Comparison of ENCODE assay signal across 20 mouse cellular contexts in genomic region chr13:56697171-56697570, GRCm38 (mm10). TPM values are rescaled to one million over a fixed set of nuclear protein-coding genes. Genes with fewer than 3 reads are reported as not detected.
DNase-seq lines count a peak whose midpoint lies in the region; ATAC-seq and TF ChIP-seq lines count a peak whose summit lies in the region.
"Had no signal": no experiment of that assay in that cellular context is flagged by ENCODE, and none has a peak within 500 bp of the region (broad histone marks: within the 10 kb centered on the region; RNA-seq: fewer than 3 reads in every experiment).

No protein-coding gene starts in this region.

- no peak overlapping the region for H3K4me3 ChIP-seq in layer of hippocampus, adult 2 months
- no peak overlapping the region for H3K4me3 ChIP-seq in embryonic facial prominence, embryonic 10.5 days
- H3K4me3 ChIP-seq in forebrain, embryonic 12.5 days (replicated peaks) = no peak overlapping the region
- no peak overlapping the region for H3K4me3 ChIP-seq in limb, embryonic 14.5 days (replicated peaks; ENCODE audit: low read length)
- no peak overlapping the region for H3K4me3 ChIP-seq in hindbrain, embryonic 14.5 days (replicated peaks; ENCODE audit: low read length)
- H3K4me3 ChIP-seq: erythroblast, embryonic 14.5 days; gastrocnemius, adult 2 months; heart, adult 2 months; stomach, embryonic 15.5 days had no signal

- 0 out of 2 replicates have a peak, but pooled peaks cover 3% of the 10 kb centered on the region for H3K9me3 ChIP-seq in embryonic facial prominence, embryonic 10.5 days
- H3K9me3 ChIP-seq in forebrain, embryonic 12.5 days = no peaks in the 10 kb centered on the region
- no peaks in the 10 kb centered on the region for H3K9me3 ChIP-seq in limb, embryonic 14.5 days (ENCODE audit: control insufficient read depth, low read length)
- no peaks in the 10 kb centered on the region for H3K9me3 ChIP-seq in hindbrain, embryonic 14.5 days (ENCODE audit: control insufficient read depth, low read length)
- H3K9me3 ChIP-seq: stomach, embryonic 15.5 days had no signal

- ATAC-seq in forebrain, embryonic 12.5 days (ENCODE audit: low FRiP score) = no peak
- no peak for ATAC-seq in limb, embryonic 14.5 days (ENCODE audit: low FRiP score, low read depth)
- ATAC-seq in hindbrain, embryonic 14.5 days (ENCODE audit: low FRiP score) = no peak
- ATAC-seq: inflammation-experienced regulatory T-cells, adult 6 months had no signal

- H3K4me2 ChIP-seq in forebrain, embryonic 12.5 days = no peak overlapping the region
- no peak overlapping the region for H3K4me2 ChIP-seq in limb, embryonic 14.5 days (replicated peaks; ENCODE audit: low read depth, low read length, severe bottlenecking)
- no peak overlapping the region for H3K4me2 ChIP-seq in hindbrain, embryonic 14.5 days (replicated peaks)
- H3K4me2 ChIP-seq: lung, embryonic 14.5 days; stomach, embryonic 15.5 days had no signal

- TF ChIP-seq CTCF in layer of hippocampus, adult 2 months (conservative IDR thresholded peaks at IDR 0.05) = no peak

- 82% methylated on average over 2 of the region's 2 CpGs for WGBS in embryonic facial prominence, embryonic 10.5 days
- WGBS in forebrain, embryonic 12.5 days = 96% methylated on average over 2 of the region's 2 CpGs
- WGBS in limb, embryonic 14.5 days = 68% methylated on average over 2 of the region's 2 CpGs
- 98% methylated on average over 2 of the region's 2 CpGs for WGBS in hindbrain, embryonic 14.5 days

- no peaks in the 10 kb centered on the region for H3K27me3 ChIP-seq in embryonic facial prominence, embryonic 10.5 days (replicated peaks; ENCODE audit: low read depth, poor library complexity, severe bottlenecking)
- H3K27me3 ChIP-seq in forebrain, embryonic 12.5 days = no peaks in the 10 kb centered on the region
- H3K27me3 ChIP-seq in limb, embryonic 14.5 days (ENCODE audit: control insufficient read depth, insufficient read depth, low read length) = no peaks in the 10 kb centered on the region
- no peaks in the 10 kb centered on the region for H3K27me3 ChIP-seq in hindbrain, embryonic 14.5 days (ENCODE audit: control insufficient read depth, insufficient read depth, low read length)
- H3K27me3 ChIP-seq: stomach, embryonic 15.5 days had no signal

- H3K4me1 ChIP-seq in embryonic facial prominence, embryonic 10.5 days = peaks cover 42% of the 10 kb centered on the region
- peaks cover 30% of the 10 kb centered on the region for H3K4me1 ChIP-seq in forebrain, embryonic 12.5 days
- peaks cover 46% of the 10 kb centered on the region for H3K4me1 ChIP-seq in limb, embryonic 14.5 days (ENCODE audit: control insufficient read depth, insufficient read depth, low read length)
- H3K4me1 ChIP-seq in hindbrain, embryonic 14.5 days (replicated peaks; ENCODE audit: control insufficient read depth, insufficient read depth, low read length) = peaks cover 23% of the 10 kb centered on the region

- no peak overlapping the region; the same call in 1 of the 2 replicates for H3K9ac ChIP-seq in forebrain, embryonic 12.5 days
- H3K9ac ChIP-seq in limb, embryonic 14.5 days (ENCODE audit: low read depth, low read length, severe bottlenecking) = no peak overlapping the region
- no peak overlapping the region for H3K9ac ChIP-seq in hindbrain, embryonic 14.5 days
- H3K9ac ChIP-seq: lung, embryonic 14.5 days; stomach, embryonic 15.5 days had no signal

- no peaks in the 10 kb centered on the region for H3K36me3 ChIP-seq in embryonic facial prominence, embryonic 10.5 days (replicated peaks)
- no peaks in the 10 kb centered on the region for H3K36me3 ChIP-seq in forebrain, embryonic 12.5 days (replicated peaks)
- H3K36me3 ChIP-seq in limb, embryonic 14.5 days (ENCODE audit: control insufficient read depth, insufficient read depth, low read length) = no peaks in the 10 kb centered on the region
- H3K36me3 ChIP-seq in hindbrain, embryonic 14.5 days (replicated peaks; ENCODE audit: control insufficient read depth, insufficient read depth) = no peaks in the 10 kb centered on the region
- H3K36me3 ChIP-seq: stomach, embryonic 15.5 days had no signal

- no peak overlapping the region for H3K27ac ChIP-seq in layer of hippocampus, adult 2 months
- peak overlapping the region; percentile 80 for H3K27ac ChIP-seq in embryonic facial prominence, embryonic 10.5 days (replicated peaks)
- peak overlapping the region; percentile 67 for H3K27ac ChIP-seq in forebrain, embryonic 12.5 days
- H3K27ac ChIP-seq in limb, embryonic 14.5 days (replicated peaks; ENCODE audit: low read depth, low read length) = peak overlapping the region; percentile 30; the same call in 1 of the 2 replicates
- H3K27ac ChIP-seq in hindbrain, embryonic 14.5 days = no peak overlapping the region
- H3K27ac ChIP-seq: gastrocnemius, adult 2 months; heart, adult 2 months had no signal

- peak; percentile 27 to 48 for DNase-seq in layer of hippocampus, adult 2 months (ENCODE audit: low spot score in 2 of 2)
- no peak for DNase-seq in layer of hippocampus, postnatal 25 days (ENCODE audit: extremely low spot score in 1 of 2, low spot score in 1 of 2)
- DNase-seq in embryonic facial prominence, embryonic 10.5 days (ENCODE audit: low spot score) = no peak
- DNase-seq in limb, embryonic 14.5 days (ENCODE audit: low spot score) = no peak
- DNase-seq in spleen, postnatal 4 days (ENCODE audit: low spot score in 2 of 2) = no peak
- DNase-seq in testis, postnatal 10 days (ENCODE audit: low spot score) = no peak
- DNase-seq in hindbrain, embryonic 14.5 days (ENCODE audit: low spot score) = no peak
- DNase-seq: cerebellum, postnatal 10 days; gastrocnemius, adult 2 months; heart, adult 2 months; heart, postnatal 10 days; layer of hippocampus, adult 9-11 months; lung, embryonic 14.5 days; thymus, postnatal 36 days had no signal

- TF ChIP-seq POLR2A in limb, embryonic 14.5 days (IDR thresholded peaks at IDR 0.05; ENCODE audit: borderline replicate concordance, extremely low read depth, insufficient read depth, insufficient read length) = no peak

RNA-seq across cellular contexts. Expression of gene Smad5, which starts 5.6 kb away (rescaled TPM):
- 10 to 100 TPM; 26.3 to 28.0 TPM for total RNA-seq in layer of hippocampus, adult 2 months (2021)
- total RNA-seq in layer of hippocampus, postnatal 25 days (2021) = 10 to 100 TPM; 23.3 to 26.3 TPM
- 41.7 and 44.3 TPM in 2 replicates for polyA plus RNA-seq in embryonic facial prominence, embryonic 10.5 days (2016; fragmentation: Nextera tagmentation; extraction: Ambion mirVana)
- 46.3 and 51.0 TPM in 2 replicates for polyA plus RNA-seq in forebrain, embryonic 12.5 days (2016; fragmentation: Nextera tagmentation; extraction: Ambion mirVana)
- 58.5 and 78.3 TPM in 2 replicates for polyA plus RNA-seq in limb, embryonic 14.5 days (2012; rRNA removed)
- polyA plus RNA-seq in limb, embryonic 14.5 days (2014; fragmentation: Nextera tagmentation; extraction: Ambion mirVana) = 48.2 and 57.2 TPM in 2 replicates
- polyA plus RNA-seq in hindbrain, embryonic 14.5 days (2014; fragmentation: Nextera tagmentation; extraction: Ambion mirVana) = 32.3 and 33.8 TPM in 2 replicates

RNA-seq across cellular contexts. Expression of gene Gm45623, which starts 56.5 kb away (rescaled TPM):
- 1 to 10 TPM in 1 of 2 experiments, under 1 TPM in 1; 0.96 to 1.6 TPM for total RNA-seq in layer of hippocampus, adult 2 months (2021)
- total RNA-seq in layer of hippocampus, postnatal 25 days (2021) = 1 to 10 TPM in 1 of 2 experiments, under 1 TPM in 1; 0.92 to 1.6 TPM
- polyA plus RNA-seq in embryonic facial prominence, embryonic 10.5 days (2016; fragmentation: Nextera tagmentation; extraction: Ambion mirVana) = 0.24 and 0.26 TPM in 2 replicates
- polyA plus RNA-seq in forebrain, embryonic 12.5 days (2016; fragmentation: Nextera tagmentation; extraction: Ambion mirVana) = 0.22 and 0.38 TPM in 2 replicates
- polyA plus RNA-seq in limb, embryonic 14.5 days (2012; rRNA removed) = 0.65 and 0.69 TPM in 2 replicates
- 0.66 and 1.0 TPM in 2 replicates for polyA plus RNA-seq in limb, embryonic 14.5 days (2014; fragmentation: Nextera tagmentation; extraction: Ambion mirVana)
- 2.8 and 2.9 TPM in 2 replicates for polyA plus RNA-seq in hindbrain, embryonic 14.5 days (2014; fragmentation: Nextera tagmentation; extraction: Ambion mirVana)
- total RNA-seq: CH12.LX; gastrocnemius, adult 2 months; heart, adult 2 months; megakaryocyte, adult 5-6 weeks had no signal
- polyA plus RNA-seq: erythroblast, embryonic 14.5 days; heart, adult 2 months; inflammation-experienced regulatory T-cells, adult 6 months had no signal

Comparison
In these comparisons a context has a peak if more than half of its experiments do, and no peak if none do; other contexts are left out.
1. DNase-seq: peak in layer of hippocampus, adult 2 months (2 of 2); none in layer of hippocampus, postnatal 25 days (0 of 2), embryonic facial prominence, embryonic 10.5 days (single experiment), limb, embryonic 14.5 days (single experiment), spleen, postnatal 4 days (0 of 2), testis, postnatal 10 days (single experiment) and hindbrain, embryonic 14.5 days (single experiment).
2. H3K27ac ChIP-seq: peak in embryonic facial prominence, embryonic 10.5 days (single experiment), forebrain, embryonic 12.5 days (single experiment) and limb, embryonic 14.5 days (single experiment); none in layer of hippocampus, adult 2 months (single experiment) and hindbrain, embryonic 14.5 days (single experiment).